Mouse (Mus musculus) kidney, postnatal 0 days (tissue): ENCODE data around the gene Rce1. TPM values are rescaled to one million over a fixed set of nuclear protein-coding genes. Genes with fewer than 3 reads are reported as not detected.

Source experiments
- ATAC-seq: fragments of 200-750 bp; cut with Nextera tagmentation; replicated peaks from 2 replicates; pipeline ENCODE4 v1.8.0; 2017; ENCODE audit warnings: low read depth, moderate number of reproducible peaks, moderate TSS enrichment, moderate library complexity; ENCODE audit not compliant: low FRiP score
- DNase-seq: peaks from one replicate; pipeline ENCODE4 v3.0.0-alpha.2; 2016; ENCODE audit warnings: low spot score
- H3K27ac ChIP-seq: fragments of 300-500 bp; sonication (generic); 2 replicates; pipeline ENCODE4 v1.5.1; 2014; ENCODE audit warnings: mild to moderate bottlenecking
- H3K27me3 ChIP-seq: fragments of 300-500 bp; sonication (generic); 2 replicates; pipeline ENCODE4 v1.6.1; 2014; ENCODE audit warnings: low read length, mixed read lengths; ENCODE audit not compliant: insufficient read depth
- H3K36me3 ChIP-seq: fragments of 300-500 bp; sonication (generic); 2 replicates; pipeline ENCODE4 v1.6.1; 2014; ENCODE audit warnings: low read length, mixed read lengths; ENCODE audit not compliant: insufficient read depth
- H3K4me1 ChIP-seq: fragments of 300-500 bp; sonication (generic); replicated peaks from 2 replicates; pipeline ENCODE4 v1.6.1; 2014; ENCODE audit warnings: antibody characterized with exemption, low read length, mixed read lengths; ENCODE audit not compliant: insufficient read depth
- H3K4me2 ChIP-seq: fragments of 300-500 bp; sonication (generic); 2 replicates; pipeline ENCODE4 v1.6.1; 2014; ENCODE audit warnings: mild to moderate bottlenecking, low read length, moderate library complexity, mixed read lengths
- H3K4me3 ChIP-seq: fragments of 300-500 bp; sonication (generic); replicated peaks from 2 replicates; pipeline ENCODE4 v1.5.1; 2014; ENCODE audit warnings: low read depth, low read length
- H3K9ac ChIP-seq: fragments of 300-500 bp; sonication (generic); 2 replicates; pipeline ENCODE4 v1.6.1; 2014; ENCODE audit warnings: low read depth, low read length
- H3K9me3 ChIP-seq: fragments of 300-500 bp; sonication (generic); replicated peaks from 2 replicates; pipeline ENCODE4 v1.6.1; 2016; ENCODE audit warnings: low read length, inconsistent platforms, mixed read lengths
- CTCF ChIP-seq: IDR thresholded peaks from 2 replicates; pipeline ENCODE4 v1.5.1; 2016; ENCODE audit warnings: antibody characterized with exemption, low read depth, mild to moderate bottlenecking, moderate library complexity
- WGBS: fragments of 180-500 bp; shearing (Covaris S2); extraction: QIAGEN DNeasy Blood & Tissue Kit; methylation state at CpG from one replicate; pipeline ENCODE4 v1.1.7; 2014; 5-methylcytosine and 5-hydroxymethylcytosine counted together
- polyA plus RNA-seq: library from polyadenylated mRNA; unstranded; fragments of >200 nt; fragmentation: Nextera tagmentation; extraction: Ambion mirVana; gene quantifications from 2 replicates; pipeline ENCODE4 v1.2.1, GENCODE M21; 2015

Rce1 gene
- polyA plus RNA-seq, 1 experiment from 2014 or later, result 65.1 TPM

DNA sequence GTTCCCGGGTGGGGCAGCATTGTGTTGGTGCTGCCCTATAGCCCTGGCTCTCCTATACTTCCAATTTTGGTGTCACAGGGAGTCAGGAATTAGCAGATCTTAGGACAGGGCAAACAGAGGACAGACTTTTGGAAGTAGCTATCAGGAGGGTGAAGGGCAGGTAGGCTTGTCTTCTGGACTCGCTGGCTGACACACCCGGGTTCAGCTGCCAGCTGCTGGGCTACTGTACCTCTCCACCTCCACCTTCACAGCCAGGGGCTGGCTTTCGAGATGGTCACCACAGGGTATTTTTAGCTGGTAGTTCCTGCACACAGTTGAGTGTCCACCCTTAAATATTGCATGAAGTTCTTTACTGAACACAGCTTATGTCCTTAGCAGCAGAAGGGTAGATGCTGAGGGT, 16.9 kb downstream of the Rce1 start:
- no peak overlapping the region for H3K9ac ChIP-seq
- TF ChIP-seq CTCF, result no peak
- H3K36me3 ChIP-seq, result peaks cover 26% of the 10 kb centered on the region
- 90% methylated on average over 3 of the region's 4 CpGs for WGBS
- no peak overlapping the region for H3K4me2 ChIP-seq
- H3K9me3 ChIP-seq, result no peaks in the 10 kb centered on the region
- no peak for ATAC-seq
- H3K4me1 ChIP-seq, result peaks cover 4% of the 10 kb centered on the region
- no peak for DNase-seq
- no peaks in the 10 kb centered on the region for H3K27me3 ChIP-seq
- no peak overlapping the region for H3K27ac ChIP-seq
- no peak overlapping the region for H3K4me3 ChIP-seq

DNA sequence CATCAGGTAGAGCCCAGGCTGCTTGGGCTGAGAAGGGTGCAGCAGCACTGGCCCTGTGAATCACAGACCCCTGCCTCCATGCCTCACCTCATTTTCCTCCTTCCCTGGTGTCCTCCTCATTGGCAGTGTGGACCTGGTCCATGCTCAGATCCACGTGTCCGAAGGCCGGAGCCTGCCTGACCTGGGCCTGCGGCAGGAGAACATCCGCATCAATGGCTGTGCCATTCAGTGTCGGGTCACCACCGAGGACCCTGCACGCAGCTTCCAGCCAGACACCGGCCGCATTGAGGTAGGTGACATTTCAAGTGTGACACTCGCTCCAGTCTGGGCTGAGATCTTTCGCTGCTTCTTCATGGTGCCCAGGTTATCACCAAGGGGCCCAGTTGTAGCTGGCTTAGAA, 18.0 kb downstream of the Rce1 start:
- Histone ChIP-seq H3K27me3 (no peaks in the 10 kb centered on the region), H3K27ac (no peak overlapping the region), H3K9ac (no peak overlapping the region), H3K36me3 (peaks cover 16% of the 10 kb centered on the region), H3K4me2 (no peak overlapping the region), H3K4me3 (no peak overlapping the region), H3K4me1 (no peaks in the 10 kb centered on the region; the same call in 1 of the 2 replicates), H3K9me3 (no peaks in the 10 kb centered on the region)
- no peak for ATAC-seq
- TF ChIP-seq CTCF, result no peak
- DNase-seq, result no peak
- 94% methylated on average over 12 of the region's 12 CpGs for WGBS

DNA sequence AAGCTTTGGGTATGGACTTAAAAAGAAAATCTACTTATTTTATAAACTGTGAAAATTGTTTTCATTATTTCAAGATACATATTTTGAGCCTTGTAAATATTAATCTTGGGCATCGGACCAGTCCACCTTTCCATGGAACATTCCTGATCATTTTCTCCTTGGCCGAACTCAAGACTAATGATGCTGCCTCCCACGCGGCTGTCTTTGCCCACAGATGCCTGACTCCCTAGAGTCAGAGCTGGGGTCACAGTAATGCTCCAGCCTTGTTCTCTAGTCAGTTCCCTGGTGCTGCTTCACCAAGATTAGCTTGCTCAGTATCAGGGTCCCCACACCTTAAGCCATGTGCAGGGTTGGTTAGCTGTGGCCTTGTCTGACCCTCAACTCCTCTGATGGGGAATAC, 19.8 kb downstream of the Rce1 start:
- DNase-seq (peak; percentile 72), ATAC-seq (0 out of 2 replicates have a peak, but pooled peaks have one; percentile 14)
- Histone ChIP-seq H3K27me3 (no peaks in the 10 kb centered on the region), H3K9ac (no peak overlapping the region), H3K4me1 (no peaks in the 10 kb centered on the region; the same call in 1 of the 2 replicates), H3K4me3 (no peak overlapping the region), H3K9me3 (no peaks in the 10 kb centered on the region), H3K36me3 (0 out of 2 replicates have a peak, but pooled peaks cover 4% of the 10 kb centered on the region), H3K27ac (no peak overlapping the region), H3K4me2 (no peak overlapping the region)
- 34% methylated on average over 4 of the region's 4 CpGs for WGBS
- no peak for TF ChIP-seq CTCF

DNA sequence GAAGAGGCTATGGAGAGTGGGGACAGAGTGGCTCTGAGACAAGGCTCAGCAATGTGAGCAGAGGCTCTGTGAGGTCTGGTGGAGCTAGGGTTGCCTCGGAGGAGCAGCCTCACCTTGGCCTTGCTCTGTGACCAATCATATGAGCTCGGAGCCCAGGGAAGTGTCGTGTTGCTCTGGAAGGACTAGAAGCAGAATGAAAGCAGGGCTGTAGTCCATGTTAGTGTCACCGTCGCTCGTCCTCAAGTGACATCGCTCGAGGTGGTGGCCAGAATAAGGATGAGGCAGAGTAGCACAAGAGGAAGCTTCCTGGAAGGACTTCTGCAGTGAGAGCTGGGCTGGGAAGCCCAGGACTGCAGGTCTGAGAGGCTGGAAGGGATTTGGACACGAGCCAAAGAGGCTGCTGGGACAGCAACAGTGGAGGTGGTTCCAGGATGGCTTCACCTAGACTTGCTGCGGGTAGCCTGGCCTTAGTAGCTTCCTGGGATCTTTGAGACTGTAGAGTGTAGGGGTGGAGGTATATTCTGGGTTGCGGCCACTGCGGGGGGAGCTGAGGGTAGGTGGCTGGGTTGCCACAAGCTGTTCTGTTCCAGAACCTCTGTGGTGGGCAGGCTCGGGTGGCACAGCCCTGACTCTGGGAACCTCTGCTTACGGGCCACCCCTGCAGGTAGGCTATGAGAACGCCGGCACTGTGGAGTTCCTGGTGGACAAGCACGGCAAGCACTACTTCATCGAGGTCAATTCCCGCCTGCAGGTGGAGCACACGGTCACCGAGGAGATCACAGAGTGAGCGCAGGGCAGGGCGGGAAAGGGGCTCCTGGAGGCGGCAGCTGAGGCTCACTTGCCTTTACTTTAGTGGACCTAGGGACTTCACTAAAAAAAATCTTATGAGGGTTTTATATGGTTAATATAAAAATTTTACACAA, 21.4 kb downstream of the Rce1 start:
- no peak overlapping the region for H3K9ac ChIP-seq
- ATAC-seq, result peak; percentile 74
- no peaks in the 10 kb centered on the region for H3K27me3 ChIP-seq
- H3K4me1 ChIP-seq, result no peaks in the 10 kb centered on the region; the same call in 1 of the 2 replicates
- peak; percentile 77 for TF ChIP-seq CTCF
- DNase-seq, result peak; percentile 79
- no peak overlapping the region for H3K4me2 ChIP-seq
- no peak overlapping the region for H3K4me3 ChIP-seq
- no peaks in the 10 kb centered on the region for H3K9me3 ChIP-seq
- H3K36me3 ChIP-seq, result 0 out of 2 replicates have a peak, but pooled peaks cover 4% of the 10 kb centered on the region
- 34% methylated on average over 24 of the region's 24 CpGs for WGBS
- no peak overlapping the region for H3K27ac ChIP-seq

DNA sequence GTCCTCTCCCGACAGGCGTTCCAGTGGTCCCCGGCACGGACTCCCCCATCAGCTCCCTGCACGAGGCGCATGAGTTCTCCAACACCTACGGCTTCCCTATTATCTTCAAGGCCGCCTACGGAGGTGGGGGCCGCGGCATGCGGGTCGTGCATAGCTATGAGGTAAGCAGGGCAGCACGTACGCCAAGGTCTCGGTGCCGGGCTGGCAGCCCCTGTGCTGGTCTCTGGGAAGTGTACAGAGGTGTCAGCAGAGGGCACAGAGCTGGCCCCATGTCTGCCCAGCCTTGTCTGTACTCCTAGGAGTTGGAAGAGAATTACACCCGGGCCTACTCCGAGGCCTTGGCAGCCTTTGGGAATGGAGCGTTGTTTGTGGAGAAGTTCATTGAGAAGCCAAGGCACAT, 23.0 kb downstream of the Rce1 start:
- no peaks in the 10 kb centered on the region for H3K27me3 ChIP-seq

GRCm38 (mm10) chr19:4596071-4596470, 29.4 kb downstream of the Rce1 start:
- WGBS, result 80% methylated on average over 2 of the region's 2 CpGs
- Histone ChIP-seq H3K9ac (no peak overlapping the region), H3K27me3 (no peaks in the 10 kb centered on the region), H3K9me3 (no peaks in the 10 kb centered on the region), H3K4me2 (no peak overlapping the region), H3K4me1 (no peaks in the 10 kb centered on the region), H3K4me3 (no peak overlapping the region), H3K27ac (no peak overlapping the region), H3K36me3 (no peaks in the 10 kb centered on the region)
- no peak for TF ChIP-seq CTCF
- no peak for DNase-seq
- ATAC-seq, result no peak

More for the DNA sequence above, 23.0 kb downstream of the Rce1 start:
- Histone ChIP-seq H3K9me3 (no peaks in the 10 kb centered on the region), H3K36me3 (no peaks in the 10 kb centered on the region), H3K4me1 (no peaks in the 10 kb centered on the region; the same call in 1 of the 2 replicates), H3K9ac (no peak overlapping the region), H3K4me2 (no peak overlapping the region), H3K4me3 (no peak overlapping the region), H3K27ac (no peak overlapping the region)
- 91% methylated on average over 20 of the region's 20 CpGs for WGBS
- DNase-seq (no peak), ATAC-seq (no peak)
- no peak for TF ChIP-seq CTCF
